Mouse (Mus musculus) liver, embryonic 11.5 days (tissue): Measurements from ENCODE around the gene Ntmt1. TPM values are rescaled to one million over a fixed set of nuclear protein-coding genes. Genes with fewer than 3 reads are reported as not detected.

ENCODE experiments used
- ATAC-seq: fragments of 200-750 bp; cut with Nextera tagmentation; replicated peaks from 2 replicates; pipeline ENCODE4 v1.8.0; 2017; ENCODE audit warnings: moderate number of reproducible peaks, mild to moderate bottlenecking, moderate TSS enrichment, moderate library complexity; ENCODE audit not compliant: low FRiP score
- DNase-seq: peaks from one replicate; pipeline ENCODE4 v3.0.0-alpha.2; 2017; ENCODE audit warnings: low spot score
- H3K27ac ChIP-seq: fragments of 300-500 bp; sonication (generic); 2 replicates; pipeline ENCODE4 v1.5.1; 2014; ENCODE audit warnings: mild to moderate bottlenecking, low read depth, low read length, control low read depth
- H3K27me3 ChIP-seq: fragments of 300-500 bp; sonication (generic); replicated peaks from 2 replicates; pipeline ENCODE4 v1.6.1; 2014; ENCODE audit warnings: low read length, mixed read lengths; ENCODE audit not compliant: control insufficient read depth, insufficient read depth
- H3K36me3 ChIP-seq: fragments of 300-500 bp; sonication (generic); 2 replicates; pipeline ENCODE4 v1.6.1; 2014; ENCODE audit warnings: mild to moderate bottlenecking, low read length, moderate library complexity, mixed read lengths; ENCODE audit not compliant: control insufficient read depth, insufficient read depth
- H3K4me1 ChIP-seq: fragments of 300-500 bp; sonication (generic); replicated peaks from 2 replicates; pipeline ENCODE4 v1.6.1; 2014; ENCODE audit warnings: low read length, mixed read lengths; ENCODE audit not compliant: control insufficient read depth, insufficient read depth
- H3K4me2 ChIP-seq: fragments of 300-500 bp; sonication (generic); 2 replicates; pipeline ENCODE4 v1.6.1; 2014; ENCODE audit warnings: mild to moderate bottlenecking, control low read depth, moderate library complexity
- H3K4me3 ChIP-seq: fragments of 300-500 bp; sonication (generic); 2 replicates; pipeline ENCODE4 v1.5.1; 2014; ENCODE audit warnings: low read depth, low read length, control low read depth
- H3K9ac ChIP-seq: fragments of 300-500 bp; sonication (generic); 2 replicates; pipeline ENCODE4 v1.6.1; 2014; ENCODE audit warnings: low read depth, low read length, control low read depth
- H3K9me3 ChIP-seq: fragments of 300-500 bp; sonication (generic); 2 replicates; pipeline ENCODE4 v1.6.1; 2016; ENCODE audit warnings: low read length, inconsistent platforms, mixed read lengths; ENCODE audit not compliant: control insufficient read depth
- WGBS: fragments of 180-500 bp; shearing (Covaris S2); extraction: QIAGEN DNeasy Blood & Tissue Kit; methylation state at CpG from one replicate; pipeline ENCODE4 v1.1.7; 2014; 5-methylcytosine and 5-hydroxymethylcytosine counted together
- polyA plus RNA-seq: library from polyadenylated mRNA; unstranded; fragments of >200 nt; fragmentation: Nextera tagmentation; extraction: Ambion mirVana; gene quantifications from 2 replicates; pipeline ENCODE4 v1.2.1, GENCODE M21; 2014

The Ntmt1 gene
- polyA plus RNA-seq, 1 experiment from 2014 or later, result 85.2 TPM

DNA sequence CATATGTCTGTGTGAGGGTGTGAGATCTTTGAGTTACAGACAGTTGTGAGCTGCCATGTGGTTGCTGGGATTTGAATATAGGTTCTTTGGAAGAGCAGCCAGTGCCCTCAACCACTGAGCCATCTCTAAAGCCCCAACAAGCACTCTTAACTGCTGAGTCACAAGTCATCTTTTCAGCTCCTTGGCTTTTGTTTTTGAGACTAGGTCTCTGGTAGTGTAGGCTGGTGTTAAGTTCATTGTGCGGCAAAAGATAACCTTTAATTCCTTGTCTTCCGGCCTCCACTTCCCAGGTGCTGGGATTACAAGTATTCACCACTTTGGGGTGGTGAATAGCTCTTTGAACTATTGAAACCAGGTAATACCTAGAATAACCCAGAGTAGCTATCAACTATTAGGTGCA lies 1.6 kb upstream of the Ntmt1 start:
- H3K36me3 ChIP-seq, result peaks cover 6% of the 10 kb centered on the region; the same call in 1 of the 2 replicates
- DNase-seq (no peak), ATAC-seq (no peak)
- H3K4me2 ChIP-seq, result no peak overlapping the region
- no peak overlapping the region for H3K4me3 ChIP-seq
- WGBS, result 86% methylated on average over 2 of the region's 2 CpGs
- no peak overlapping the region for H3K9ac ChIP-seq
- peaks cover 25% of the 10 kb centered on the region for H3K27me3 ChIP-seq
- H3K27ac ChIP-seq, result no peak overlapping the region
- peaks cover 17% of the 10 kb centered on the region for H3K4me1 ChIP-seq
- H3K9me3 ChIP-seq, result no peaks in the 10 kb centered on the region

- Histone ChIP-seq H3K4me3 (peak overlapping the region; percentile 78), H3K36me3 (peaks cover 11% of the 10 kb centered on the region; the same call in 1 of the 2 replicates), H3K4me1 (peaks cover 14% of the 10 kb centered on the region), H3K9me3 (no peaks in the 10 kb centered on the region), H3K9ac (peak overlapping the region; percentile 63), H3K27ac (no peak overlapping the region; the same call in 1 of the 2 replicates), H3K27me3 (peaks cover 13% of the 10 kb centered on the region), H3K4me2 (peak overlapping the region; percentile 69)
- DNase-seq, result no peak
- WGBS, result 9% methylated on average over 28 of the region's 28 CpGs
- 0 out of 2 replicates have a peak, but pooled peaks have one; percentile 24 for ATAC-seq
These were observed 429 bp upstream of the Ntmt1 start for GRCm38 (mm10) chr2:30807147-30807647.

GRCm38 (mm10) chr2:30808296-30808655 lies 650 bp downstream of the Ntmt1 start:
- WGBS, result 3% methylated on average over 10 of the region's 10 CpGs
- Histone ChIP-seq H3K9ac (peak overlapping the region; percentile 88), H3K27ac (peak overlapping the region; percentile 63), H3K36me3 (peaks cover 17% of the 10 kb centered on the region), H3K9me3 (no peaks in the 10 kb centered on the region), H3K4me2 (peak overlapping the region; percentile 69), H3K4me1 (peaks cover 14% of the 10 kb centered on the region), H3K4me3 (peak overlapping the region; percentile 78), H3K27me3 (peaks cover 4% of the 10 kb centered on the region; the same call in 1 of the 2 replicates)
- ATAC-seq (no peak), DNase-seq (no peak)

DNA sequence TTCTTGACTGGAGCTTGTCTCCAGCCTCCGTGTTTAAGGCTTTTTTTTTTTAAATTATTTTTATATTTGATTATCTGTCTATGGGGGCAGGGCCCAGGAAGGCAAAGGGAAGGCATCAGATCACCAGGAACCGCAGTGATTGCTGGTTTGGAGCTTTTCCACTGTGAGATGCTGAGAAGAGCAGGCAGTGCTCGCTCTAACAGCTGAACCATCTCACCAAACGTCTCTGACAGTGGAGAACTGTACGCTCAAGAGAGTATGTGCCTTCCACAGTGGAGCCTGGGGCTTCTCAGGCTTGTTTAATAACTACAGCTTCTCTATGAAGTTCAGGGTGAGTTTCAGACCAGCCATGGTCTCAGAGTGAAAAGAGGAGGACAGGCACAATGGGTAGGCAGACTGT lies 1.9 kb downstream of the Ntmt1 start:
- Histone ChIP-seq H3K4me2 (peak overlapping the region; percentile 16), H3K9me3 (no peaks in the 10 kb centered on the region), H3K27me3 (0 out of 2 replicates have a peak, but pooled peaks cover 2% of the 10 kb centered on the region), H3K4me3 (no peak overlapping the region), H3K4me1 (peaks cover 14% of the 10 kb centered on the region), H3K36me3 (peaks cover 29% of the 10 kb centered on the region), H3K27ac (no peak overlapping the region), H3K9ac (no peak overlapping the region)
- no peak for DNase-seq
- 86% methylated on average over 5 of the region's 5 CpGs for WGBS
- no peak for ATAC-seq

GRCm38 (mm10) chr2:30810573-30810972 lies 2.9 kb downstream of the Ntmt1 start:
- Histone ChIP-seq H3K4me1 (peaks cover 14% of the 10 kb centered on the region), H3K36me3 (peaks cover 32% of the 10 kb centered on the region)

GRCm38 (mm10) chr2:30816383-30816782 lies 8.8 kb downstream of the Ntmt1 start:
- Histone ChIP-seq H3K9ac (no peak overlapping the region), H3K9me3 (no peaks in the 10 kb centered on the region), H3K4me2 (no peak overlapping the region), H3K27me3 (no peaks in the 10 kb centered on the region), H3K4me3 (no peak overlapping the region), H3K36me3 (peaks cover 58% of the 10 kb centered on the region), H3K4me1 (no peaks in the 10 kb centered on the region), H3K27ac (no peak overlapping the region)
- WGBS, result 100% methylated on average over 1 of the region's 1 CpGs
- DNase-seq (no peak), ATAC-seq (no peak)

More at GRCm38 (mm10) chr2:30810573-30810972, 2.9 kb downstream of the Ntmt1 start:
- Histone ChIP-seq H3K4me2 (no peak overlapping the region), H3K9me3 (no peaks in the 10 kb centered on the region), H3K9ac (no peak overlapping the region), H3K27ac (no peak overlapping the region), H3K27me3 (no peaks in the 10 kb centered on the region), H3K4me3 (0 out of 2 replicates have a peak overlapping the region, but pooled peaks have one; percentile 3)
- ATAC-seq, result no peak
- no peak for DNase-seq
- WGBS, result 86% methylated on average over 7 of the region's 7 CpGs

DNA sequence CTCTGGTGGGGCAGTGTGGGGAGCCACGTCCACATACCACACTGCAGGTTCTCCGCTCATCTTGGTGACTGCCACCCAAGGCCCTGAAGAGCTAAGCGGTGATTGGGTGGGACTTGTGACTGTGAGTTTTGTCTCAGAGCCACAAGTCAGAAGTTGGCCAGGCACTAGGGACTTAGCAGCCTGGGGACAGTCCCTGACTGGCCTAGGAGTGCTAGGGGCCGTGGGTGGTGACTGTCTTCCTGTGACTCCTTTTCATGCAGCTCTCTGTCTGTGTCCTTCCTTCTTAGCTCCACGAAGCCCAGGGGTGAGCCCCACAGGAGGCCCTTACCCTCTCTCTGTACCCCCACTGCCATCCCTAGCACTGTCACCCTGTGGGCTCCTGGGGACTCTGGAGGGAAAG lies 12.2 kb downstream of the Ntmt1 start:
- Histone ChIP-seq H3K4me2 (no peak overlapping the region), H3K27ac (no peak overlapping the region), H3K36me3 (peaks cover 65% of the 10 kb centered on the region), H3K4me1 (no peaks in the 10 kb centered on the region), H3K4me3 (no peak overlapping the region), H3K27me3 (no peaks in the 10 kb centered on the region), H3K9ac (no peak overlapping the region), H3K9me3 (no peaks in the 10 kb centered on the region)
- 94% methylated on average over 5 of the region's 5 CpGs for WGBS
- ATAC-seq, result no peak
- DNase-seq, result no peak

- Histone ChIP-seq H3K4me1 (no peaks in the 10 kb centered on the region), H3K4me2 (no peak overlapping the region), H3K4me3 (no peak overlapping the region), H3K9ac (no peak overlapping the region), H3K9me3 (no peaks in the 10 kb centered on the region), H3K36me3 (peaks cover 70% of the 10 kb centered on the region), H3K27me3 (no peaks in the 10 kb centered on the region), H3K27ac (no peak overlapping the region)
- WGBS, result 96% methylated on average over 3 of the region's 3 CpGs
- DNase-seq (no peak), ATAC-seq (no peak)
These were observed 13.4 kb downstream of the Ntmt1 start for GRCm38 (mm10) chr2:30821073-30821472.

GRCm38 (mm10) chr2:30822460-30822859 lies 14.8 kb downstream of the Ntmt1 start:
- Histone ChIP-seq H3K27me3 (no peaks in the 10 kb centered on the region), H3K4me1 (peaks cover 11% of the 10 kb centered on the region), H3K36me3 (peaks cover 62% of the 10 kb centered on the region), H3K4me3 (no peak overlapping the region), H3K4me2 (no peak overlapping the region), H3K27ac (no peak overlapping the region), H3K9me3 (no peaks in the 10 kb centered on the region), H3K9ac (no peak overlapping the region)
- no peak for DNase-seq
- ATAC-seq, result no peak
- 93% methylated on average over 8 of the region's 8 CpGs for WGBS
